Mouse (Mus musculus): ENCODE results near the gene Riox1. TPM values are rescaled to one million over a fixed set of nuclear protein-coding genes. Genes with fewer than 3 reads are reported as not detected.
"Not testable (repeated sequence)": the region's sequence is repeated elsewhere in the genome, so short reads cannot be mapped to it uniquely, and the experiment has no call there.

The Riox1 gene
- polyA plus RNA-seq, 1 experiment from 2014 or later = 10.6 TPM

- no peaks in the 10 kb centered on the region for H3K9me3 ChIP-seq
- H3K36me3 ChIP-seq (replicated peaks) = no peaks in the 10 kb centered on the region
- H3K4me2 ChIP-seq = no peak overlapping the region
- H3K9ac ChIP-seq = no peak overlapping the region
- H3K4me3 ChIP-seq = no peak overlapping the region
- 60% methylated on average over 11 of the region's 11 CpGs for WGBS
- no peaks in the 10 kb centered on the region for H3K27me3 ChIP-seq (replicated peaks)
- no peaks in the 10 kb centered on the region for H3K4me1 ChIP-seq
- ATAC-seq (replicated peaks) = no peak
- H3K27ac ChIP-seq = no peak overlapping the region
These were observed 48.1 kb downstream of the Riox1 start for GRCm38 (mm10) chr12:83998341-83999107.

- WGBS = 69% methylated on average over 8 of the region's 8 CpGs
- H3K36me3 ChIP-seq (replicated peaks); H3K4me3 ChIP-seq; H3K9me3 ChIP-seq; ATAC-seq (replicated peaks); H3K9ac ChIP-seq; H3K27me3 ChIP-seq (replicated peaks); H3K4me1 ChIP-seq; H3K4me2 ChIP-seq; H3K27ac ChIP-seq: not testable (repeated sequence)
These were observed 48.8 kb downstream of the Riox1 start for GRCm38 (mm10) chr12:83999237-83999636.

GRCm38 (mm10) chr12:84000418-84000817, 50.0 kb downstream of the Riox1 start:
- Histone ChIP-seq H3K4me1 (no peaks in the 10 kb centered on the region), H3K4me2 (no peak overlapping the region), H3K4me3 (no peak overlapping the region), H3K36me3 (replicated peaks) (no peaks in the 10 kb centered on the region), H3K9ac (no peak overlapping the region), H3K27me3 (replicated peaks) (no peaks in the 10 kb centered on the region), H3K9me3 (no peaks in the 10 kb centered on the region), H3K27ac (no peak overlapping the region)
- no peak for ATAC-seq (replicated peaks)
- 88% methylated on average over 3 of the region's 3 CpGs for WGBS

Other genes with a start within 250 kb of the Riox1 start
- 0.22 and 0.28 TPM in 2 replicates for gene Papln, start 187.0 kb upstream of the Riox1 start, polyA plus RNA-seq (2015; fragmentation: Nextera tagmentation; extraction: Ambion mirVana)
- 16.0 and 17.5 TPM in 2 replicates for gene Numb, start 28.7 kb upstream of the Riox1 start, polyA plus RNA-seq (2015; fragmentation: Nextera tagmentation; extraction: Ambion mirVana)
- 0.09 TPM in 1 of 2 replicates, not detected in the other for gene Heatr4, start 34.2 kb downstream of the Riox1 start, polyA plus RNA-seq (2015; fragmentation: Nextera tagmentation; extraction: Ambion mirVana)
- 11.8 and 13.4 TPM in 2 replicates for gene Acot2, start 37.3 kb downstream of the Riox1 start, polyA plus RNA-seq (2015; fragmentation: Nextera tagmentation; extraction: Ambion mirVana)
- 69.7 and 83.0 TPM in 2 replicates for gene Acot1, start 58.9 kb downstream of the Riox1 start, polyA plus RNA-seq (2015; fragmentation: Nextera tagmentation; extraction: Ambion mirVana)
- 0.27 and 0.71 TPM in 2 replicates for gene Acot4, start 87.8 kb downstream of the Riox1 start, polyA plus RNA-seq (2015; fragmentation: Nextera tagmentation; extraction: Ambion mirVana)
- gene Gm49366, start 88.3 kb downstream of the Riox1 start, polyA plus RNA-seq (2015; fragmentation: Nextera tagmentation; extraction: Ambion mirVana) = not detected in 2 replicates
- 0.96 and 2.4 TPM in 2 replicates for gene Acot3, start 101.5 kb downstream of the Riox1 start, polyA plus RNA-seq (2015; fragmentation: Nextera tagmentation; extraction: Ambion mirVana)
- gene Acot5, start 118.7 kb downstream of the Riox1 start, polyA plus RNA-seq (2015; fragmentation: Nextera tagmentation; extraction: Ambion mirVana) = 0.13 and 0.15 TPM in 2 replicates
- gene Acot6, start 150.0 kb downstream of the Riox1 start, polyA plus RNA-seq (2015; fragmentation: Nextera tagmentation; extraction: Ambion mirVana) = 1.1 and 1.3 TPM in 2 replicates
- 8.2 and 10.8 TPM in 2 replicates for gene Dnal1, start 163.8 kb downstream of the Riox1 start, polyA plus RNA-seq (2015; fragmentation: Nextera tagmentation; extraction: Ambion mirVana)
- 6.5 and 7.7 TPM in 2 replicates for gene Pnma1, start 197.9 kb downstream of the Riox1 start, polyA plus RNA-seq (2015; fragmentation: Nextera tagmentation; extraction: Ambion mirVana)

Measured in midbrain, embryonic 15.5 days (tissue).